Mouse (Mus musculus) liver, adult 2 months (tissue): ENCODE results near the gene Gtpbp10. TPM values are rescaled to one million over a fixed set of nuclear protein-coding genes. Genes with fewer than 3 reads are reported as not detected.

Source experiments
- DNase-seq: peaks from one replicate; pipeline ENCODE4 v3.0.0-alpha.2; 2011; ENCODE audit warnings: low read depth, low spot score; ENCODE audit errors: extremely low read depth
- H3K27ac ChIP-seq: fragments of 200-500 bp; replicated peaks from 2 replicates; pipeline ENCODE4 v1.5.1; 2012; ENCODE audit warnings: low read depth, mild to moderate bottlenecking, control low read depth, inconsistent platforms, low read length; ENCODE audit not compliant: insufficient read depth
- H3K27me3 ChIP-seq: fragments of 200-500 bp; 2 replicates; pipeline ENCODE4 v1.6.1; 2012; ENCODE audit warnings: mild to moderate bottlenecking, moderate library complexity, low read length, inconsistent platforms; ENCODE audit not compliant: control insufficient read depth, insufficient read depth
- H3K36me3 ChIP-seq: fragments of 200-500 bp; 2 replicates; pipeline ENCODE4 v1.6.1; 2012; ENCODE audit warnings: low read length, inconsistent platforms; ENCODE audit not compliant: control insufficient read depth, insufficient read depth
- H3K4me1 ChIP-seq: fragments of 200-500 bp; 2 replicates; pipeline ENCODE4 v1.6.1; 2011; ENCODE audit warnings: low read length; ENCODE audit not compliant: control insufficient read depth, insufficient read depth
- H3K4me3 ChIP-seq: fragments of 200-500 bp; 2 replicates; pipeline ENCODE4 v1.5.1; 2011; ENCODE audit warnings: low read depth, mild to moderate bottlenecking, control low read depth, low read length, moderate library complexity; ENCODE audit not compliant: insufficient read depth
- H3K79me2 ChIP-seq: fragments of 200-500 bp; 2 replicates; pipeline ENCODE4 v1.6.1; 2012; ENCODE audit warnings: inconsistent platforms, mild to moderate bottlenecking, low read length, moderate library complexity; ENCODE audit not compliant: control insufficient read depth, insufficient read depth
- H3K9ac ChIP-seq: fragments of 200-500 bp; 2 replicates; pipeline ENCODE4 v1.6.1; 2012; ENCODE audit warnings: low read depth, mild to moderate bottlenecking, control low read depth, inconsistent platforms, low read length
- CTCF ChIP-seq: fragments of 200-500 bp; IDR thresholded peaks from 2 replicates; pipeline ENCODE4 v1.5.1; 2011; ENCODE audit warnings: low read depth, low read length, control low read depth
- POLR2A ChIP-seq: fragments of 200-500 bp; IDR thresholded peaks from 2 replicates; pipeline ENCODE4 v1.6.1; 2011; ENCODE audit warnings: low read length, control low read depth; ENCODE audit not compliant: insufficient read depth; ENCODE audit errors: extremely low read depth
- WGBS: fragments of 180-500 bp; shearing (Covaris S2); methylation state at CpG from one replicate; pipeline ENCODE4 v1.1.7; 2018; 5-methylcytosine and 5-hydroxymethylcytosine counted together
- polyA plus RNA-seq: library from polyadenylated mRNA; depleted of rRNA; stranded (reverse); fragments of >200 nt; gene quantifications from 2 replicates; pipeline ENCODE4 v1.2.3, GENCODE M21; 2012
- total RNA-seq: library from RNA; depleted of rRNA; stranded (reverse); fragments of >200 nt; gene quantifications from 2 replicates; pipeline ENCODE4 v1.2.3, GENCODE M21; 2014

Gene Gtpbp10
- total and polyA plus RNA-seq, 2 experiments, result 2.2 to 20.1 TPM

DNA sequence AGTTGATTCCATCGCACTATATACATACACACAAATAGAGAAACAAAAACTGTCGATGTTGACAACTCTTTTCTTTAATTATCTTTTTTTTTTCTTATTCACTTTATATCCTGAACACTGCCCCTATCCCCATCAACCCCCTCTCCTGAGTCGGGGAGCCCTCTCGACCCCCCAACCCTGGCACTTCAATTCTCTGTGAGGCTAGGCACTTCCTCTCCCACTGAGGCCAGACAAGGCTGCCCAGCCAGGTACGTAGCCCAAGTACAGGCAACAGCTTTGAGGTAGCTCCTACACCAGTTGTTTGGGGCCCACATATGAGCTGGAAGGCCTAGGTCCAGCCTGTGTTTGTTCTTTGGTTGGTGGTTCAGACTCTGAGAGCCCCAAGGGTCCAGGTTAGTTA, 43.9 kb downstream of the Gtpbp10 start:
- peaks cover 6% of the 10 kb centered on the region; the same call in 1 of the 2 replicates for H3K36me3 ChIP-seq
- no peak overlapping the region for H3K27ac ChIP-seq
- H3K9ac ChIP-seq, result no peak overlapping the region
- 79% methylated on average over 5 of the region's 5 CpGs for WGBS
- no peak for DNase-seq
- TF ChIP-seq CTCF (no peak), POLR2A (no peak)
- no peak overlapping the region for H3K4me3 ChIP-seq
- no peaks in the 10 kb centered on the region for H3K27me3 ChIP-seq
- H3K4me1 ChIP-seq, result no peaks in the 10 kb centered on the region
- no peaks in the 10 kb centered on the region; the same call in 1 of the 2 replicates for H3K79me2 ChIP-seq

DNA sequence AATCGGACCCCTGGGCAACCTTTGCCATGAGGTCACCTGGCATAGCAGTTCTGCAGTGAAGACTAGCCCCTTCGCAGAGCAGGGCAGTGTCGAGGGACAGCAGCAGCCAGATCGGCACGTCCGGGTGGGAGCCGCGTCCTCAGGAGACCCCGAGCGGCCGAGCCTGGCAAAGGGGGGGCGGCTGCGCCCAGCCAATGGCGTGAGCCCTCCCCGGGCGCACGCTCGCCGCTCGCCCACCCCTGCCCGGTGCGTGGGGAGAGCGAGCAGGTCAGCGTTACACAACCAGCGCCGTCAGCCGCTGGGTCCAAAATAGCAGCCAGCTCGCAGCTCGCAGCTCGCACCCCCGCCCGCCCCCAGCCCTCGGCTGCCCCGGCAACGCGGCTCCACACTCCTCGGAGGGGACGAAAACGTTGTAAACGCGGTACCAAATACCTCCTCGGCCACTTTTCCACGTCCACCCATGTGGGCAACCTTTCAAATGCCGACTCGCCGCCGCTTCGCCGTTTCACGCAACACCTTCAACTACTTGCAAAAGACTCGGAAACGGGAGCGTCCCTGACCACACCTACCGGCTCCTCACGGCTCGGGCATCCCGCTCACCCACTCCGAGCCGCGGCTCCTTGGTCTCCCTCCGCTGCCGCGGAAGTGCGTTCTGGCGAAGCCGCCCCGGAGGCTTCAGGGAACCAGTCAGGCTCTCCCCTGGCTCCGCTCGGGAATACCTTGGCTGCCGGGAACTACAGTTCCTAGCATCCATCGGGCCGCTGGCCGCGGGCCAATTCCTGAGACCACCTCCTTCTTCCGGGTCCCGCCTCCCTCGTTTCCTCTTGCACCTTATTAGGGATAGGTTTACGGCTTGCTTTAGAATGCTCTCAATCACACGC, 44.9 kb downstream of the Gtpbp10 start, which contains the start of gene Cldn12:
TSS of gene Cldn12 (minus strand) at position 763 of the 881 bp plus-strand sequence.
- Histone ChIP-seq H3K9ac (peak within 1 kb of the TSS; percentile 89), H3K79me2 (no peaks in the 10 kb centered on the region; the same call in 1 of the 2 replicates), H3K27me3 (no peaks in the 10 kb centered on the region), H3K27ac (peak within 1 kb of the TSS; percentile 94), H3K4me1 (no peaks in the 10 kb centered on the region), H3K4me3 (peak within 1 kb of the TSS; percentile 71), H3K36me3 (peaks cover 7% of the 10 kb centered on the region; the same call in 1 of the 2 replicates)
- WGBS, result under 1% methylated on average over 78 of the region's 79 CpGs
- peak; percentile 87 for DNase-seq
- TF ChIP-seq CTCF (no peak), POLR2A (peak; percentile 67)

DNA sequence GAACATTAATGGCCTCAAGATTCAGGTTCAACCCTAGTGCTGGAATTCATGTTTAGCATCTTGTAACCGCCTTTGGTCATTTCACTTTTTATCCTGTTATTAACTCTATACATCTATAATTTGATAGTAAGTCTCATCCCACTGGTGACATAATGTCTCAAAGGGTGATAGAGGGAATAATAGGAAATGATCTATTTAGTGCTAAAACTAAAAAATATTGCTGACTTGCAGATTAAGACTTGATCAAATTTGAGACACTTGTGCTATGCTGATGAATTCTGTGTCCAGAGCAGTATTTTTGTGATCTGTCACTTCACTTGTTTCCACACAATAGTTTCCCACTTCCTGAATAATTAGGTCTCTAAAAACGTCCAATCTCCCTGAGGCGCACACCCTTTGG, 47.9 kb downstream of the Gtpbp10 start:
- DNase-seq, result no peak
- WGBS, result 91% methylated on average over 3 of the region's 3 CpGs
- TF ChIP-seq POLR2A (no peak), CTCF (no peak)
- Histone ChIP-seq H3K79me2 (no peaks in the 10 kb centered on the region; the same call in 1 of the 2 replicates), H3K36me3 (peaks cover 19% of the 10 kb centered on the region), H3K4me1 (no peaks in the 10 kb centered on the region), H3K27ac (no peak overlapping the region), H3K27me3 (no peaks in the 10 kb centered on the region), H3K4me3 (no peak overlapping the region), H3K9ac (no peak overlapping the region)

- Histone ChIP-seq H3K27me3 (no peaks in the 10 kb centered on the region), H3K4me3 (no peak overlapping the region), H3K36me3 (peaks cover 22% of the 10 kb centered on the region), H3K79me2 (no peaks in the 10 kb centered on the region; the same call in 1 of the 2 replicates), H3K4me1 (no peaks in the 10 kb centered on the region), H3K9ac (no peak overlapping the region), H3K27ac (no peak overlapping the region)
- DNase-seq, result no peak
- 92% methylated on average over 5 of the region's 5 CpGs for WGBS
- TF ChIP-seq CTCF (no peak), POLR2A (no peak)
Measured at GRCm38 (mm10) chr5:5510989-5511388, 48.3 kb downstream of the Gtpbp10 start.

- TF ChIP-seq CTCF, result no peak
- TF ChIP-seq POLR2A, result no peak
- no peak for DNase-seq
- Histone ChIP-seq H3K27ac (no peak overlapping the region), H3K9ac (no peak overlapping the region), H3K4me1 (no peaks in the 10 kb centered on the region), H3K27me3 (no peaks in the 10 kb centered on the region), H3K36me3 (peaks cover 28% of the 10 kb centered on the region), H3K79me2 (no peaks in the 10 kb centered on the region; the same call in 1 of the 2 replicates), H3K4me3 (no peak overlapping the region)
- 80% methylated on average over 10 of the region's 10 CpGs for WGBS
Measured at GRCm38 (mm10) chr5:5510304-5510887, 48.9 kb downstream of the Gtpbp10 start.

DNA sequence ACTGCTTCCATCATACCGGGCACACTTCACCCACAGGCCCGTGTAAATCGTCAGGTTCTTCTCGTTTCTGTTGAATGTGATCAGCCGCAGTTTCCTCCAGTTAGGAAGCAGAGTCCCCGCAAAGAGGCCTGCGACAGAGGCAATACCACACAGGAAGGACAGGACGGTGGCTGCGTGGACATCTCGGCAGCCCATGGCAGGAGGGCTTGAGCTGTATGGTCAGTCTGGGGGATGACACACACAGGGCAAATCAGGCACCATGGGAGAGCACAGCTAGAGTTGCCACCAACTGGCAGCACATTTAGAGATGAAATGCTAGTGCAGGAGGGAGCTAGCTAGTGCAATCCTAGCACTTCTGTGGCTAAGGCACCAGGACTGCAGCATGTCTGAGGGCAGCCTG, 51.1 kb downstream of the Gtpbp10 start:
- Histone ChIP-seq H3K79me2 (no peaks in the 10 kb centered on the region; the same call in 1 of the 2 replicates), H3K4me1 (no peaks in the 10 kb centered on the region), H3K27me3 (no peaks in the 10 kb centered on the region), H3K9ac (no peak overlapping the region), H3K36me3 (peaks cover 28% of the 10 kb centered on the region), H3K4me3 (no peak overlapping the region), H3K27ac (no peak overlapping the region)
- DNase-seq, result no peak
- TF ChIP-seq POLR2A, result no peak
- TF ChIP-seq CTCF, result no peak
- WGBS, result 87% methylated on average over 10 of the region's 10 CpGs
